Mouse (Mus musculus) thymus, adult 18-20 months (tissue): ENCODE measurements around the gene Wdr46.
"Not testable (repeated sequence)": the region's sequence is repeated elsewhere in the genome, so short reads cannot be mapped to it uniquely, and the experiment has no call there.

Experiments used
- DNase-seq, 2 experiments: peaks; one replicate each; pipeline ENCODE4 v3.0.0; 2022; ENCODE audit warnings: mixed read lengths in 2 of 2

Wdr46 gene

DNA sequence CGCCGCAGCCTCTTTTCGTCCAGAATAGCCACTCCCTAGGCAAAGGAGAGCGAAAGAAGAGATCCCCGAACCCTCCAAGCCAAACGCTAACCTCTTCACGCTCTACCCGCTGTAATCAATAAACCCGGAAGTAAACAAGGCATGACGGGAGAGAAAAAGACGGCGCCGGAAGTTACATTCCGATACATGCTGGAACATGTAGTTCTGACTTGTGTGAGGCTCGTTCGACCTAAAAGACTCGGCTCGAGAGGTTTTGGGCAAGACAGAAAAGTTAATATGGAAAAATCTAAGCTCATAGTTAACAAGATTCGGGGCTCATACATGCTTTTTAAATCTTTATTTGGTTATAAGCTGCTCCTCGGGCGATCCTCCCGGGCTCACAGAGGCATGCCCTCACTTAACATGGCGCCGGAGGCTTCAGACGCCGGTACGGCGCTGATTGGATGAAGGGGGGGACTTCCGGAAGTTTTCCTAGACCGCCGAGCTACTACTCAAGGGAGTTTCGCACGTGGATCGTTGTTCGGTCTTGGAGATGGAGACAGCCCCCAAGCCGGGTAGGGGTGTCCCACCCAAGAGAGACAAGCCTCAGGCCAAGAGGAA is at the start of gene Wdr46, which contains the start of gene Pfdn6:
TSS of gene Wdr46 (plus strand) at position 455 of the 600 bp plus-strand sequence.
TSS of gene Pfdn6 (minus strand) at position 138 of the 600 bp plus-strand sequence.
- DNase-seq = peak in 1 of 2 experiments; percentile 81

DNA sequence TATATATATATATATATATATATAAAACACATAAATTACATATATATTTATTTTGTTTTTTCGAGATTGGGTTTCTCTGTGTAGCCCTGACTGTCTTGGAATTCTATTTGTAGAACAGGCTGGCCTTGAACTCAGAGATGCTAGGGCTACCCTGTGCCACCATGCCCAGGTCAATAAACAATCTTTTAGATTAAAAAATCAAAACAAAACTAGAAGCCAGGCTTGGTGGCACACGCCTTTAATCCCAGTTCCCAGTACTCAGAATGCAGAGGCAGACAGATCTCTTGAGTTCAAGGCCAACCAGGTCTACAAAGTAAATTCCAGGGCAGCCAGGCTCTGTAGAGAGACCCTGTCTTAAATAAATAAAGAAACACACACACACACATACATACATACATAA is 49.1 kb upstream of the Wdr46 start:
- no peak for DNase-seq

GRCm38 (mm10) chr17:33891892-33892291 is 48.6 kb upstream of the Wdr46 start:
- DNase-seq = not testable (repeated sequence)

GRCm38 (mm10) chr17:33892429-33892828 is 48.0 kb upstream of the Wdr46 start:
- DNase-seq = no peak

DNA sequence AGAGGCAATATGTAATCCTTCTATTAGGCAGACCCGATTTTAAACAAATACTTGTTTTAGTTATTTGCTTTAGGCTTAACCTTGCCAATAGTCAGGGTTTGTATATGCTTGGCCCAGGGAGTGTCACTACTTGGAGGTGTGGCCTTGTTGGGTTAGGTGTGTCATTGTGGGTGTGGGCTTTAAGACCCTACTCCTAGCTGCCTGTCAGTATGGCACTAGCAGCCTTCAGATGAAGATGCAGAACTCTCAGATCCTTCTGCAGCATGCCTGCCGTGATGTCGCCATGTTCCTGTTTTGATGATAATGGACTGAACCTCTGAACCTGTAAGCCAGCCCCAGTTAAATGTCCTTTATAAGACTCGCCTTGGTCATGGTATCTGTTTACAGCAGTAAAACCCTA is 47.4 kb upstream of the Wdr46 start:
- DNase-seq = not testable (repeated sequence)

DNA sequence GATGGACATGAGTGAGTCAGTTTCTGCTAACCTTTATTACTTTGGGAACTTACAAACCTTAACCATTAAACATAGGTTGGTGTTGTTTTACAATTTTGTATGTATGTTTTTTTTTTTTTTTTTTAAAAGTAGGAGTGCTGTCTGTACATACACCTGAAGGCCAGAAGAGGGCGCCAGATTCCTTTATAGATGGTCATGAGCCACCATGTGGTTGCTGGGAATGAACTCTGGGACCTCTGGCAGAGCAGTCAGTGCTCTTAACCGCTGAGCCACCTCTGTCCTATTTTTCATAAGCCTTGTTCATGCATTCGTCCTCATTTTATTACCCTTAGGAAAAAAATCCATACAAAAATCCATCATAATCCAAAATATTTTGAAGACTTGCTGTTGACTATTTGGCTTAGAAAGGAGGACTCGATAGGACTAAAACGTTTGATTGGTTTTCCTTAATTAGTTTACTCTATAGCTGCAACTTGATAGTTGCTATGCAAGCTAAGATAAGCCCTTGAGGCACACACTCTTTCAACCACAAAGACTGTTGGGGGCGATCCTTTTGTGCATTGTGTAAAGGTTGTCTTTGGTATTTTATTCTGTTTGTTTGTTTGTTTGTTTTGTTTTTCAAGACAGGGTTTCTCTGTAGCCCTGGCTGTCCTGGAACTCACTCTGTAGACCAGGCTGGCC is 43.2 kb upstream of the Wdr46 start:
- no peak for DNase-seq

DNA sequence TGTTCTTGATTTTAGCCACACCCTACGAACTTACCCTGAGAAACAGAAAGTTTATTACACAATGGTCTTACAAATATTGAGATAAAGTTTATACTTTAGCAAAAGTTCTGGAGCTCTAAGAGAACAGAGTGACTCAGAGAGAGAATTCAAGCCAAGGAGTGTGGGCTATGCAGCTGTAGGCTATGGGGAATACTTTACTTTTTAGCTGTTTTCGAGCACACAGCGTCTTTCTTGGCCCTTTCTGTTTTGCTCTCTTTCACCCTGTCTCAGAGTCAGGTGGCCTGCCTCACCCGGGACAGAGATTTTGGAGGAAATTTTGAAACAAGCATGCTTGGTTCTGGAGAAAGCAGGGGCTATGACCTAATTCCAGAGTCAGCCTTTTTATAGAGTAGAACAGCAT is 42.3 kb upstream of the Wdr46 start:
- DNase-seq = not testable (repeated sequence)

- no peak for DNase-seq
Observed at GRCm38 (mm10) chr17:33899642-33900041, 40.8 kb upstream of the Wdr46 start.

- no peak for DNase-seq
Observed at GRCm38 (mm10) chr17:33900281-33900988, 40.0 kb upstream of the Wdr46 start.

DNA sequence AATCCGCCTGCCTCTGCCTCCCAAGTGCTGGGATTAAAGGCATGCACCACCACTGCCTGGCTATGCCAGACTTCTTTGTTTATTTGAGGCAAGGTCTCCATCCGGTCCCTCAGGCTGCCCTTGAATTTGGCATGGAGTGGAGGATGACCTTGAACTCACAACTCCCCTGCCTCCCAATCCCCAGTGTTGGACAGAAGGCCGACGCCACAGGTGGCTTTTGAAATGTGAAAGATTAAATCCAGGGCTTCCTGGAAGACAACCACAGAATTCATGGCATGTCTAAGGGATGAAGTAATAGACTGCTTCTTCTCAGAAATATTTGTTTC is 39.5 kb upstream of the Wdr46 start:
- no peak for DNase-seq

- DNase-seq = no peak
Observed at GRCm38 (mm10) chr17:33901653-33902052, 38.8 kb upstream of the Wdr46 start.

GRCm38 (mm10) chr17:33902079-33902478 is 38.4 kb upstream of the Wdr46 start:
- no peak for DNase-seq

DNA sequence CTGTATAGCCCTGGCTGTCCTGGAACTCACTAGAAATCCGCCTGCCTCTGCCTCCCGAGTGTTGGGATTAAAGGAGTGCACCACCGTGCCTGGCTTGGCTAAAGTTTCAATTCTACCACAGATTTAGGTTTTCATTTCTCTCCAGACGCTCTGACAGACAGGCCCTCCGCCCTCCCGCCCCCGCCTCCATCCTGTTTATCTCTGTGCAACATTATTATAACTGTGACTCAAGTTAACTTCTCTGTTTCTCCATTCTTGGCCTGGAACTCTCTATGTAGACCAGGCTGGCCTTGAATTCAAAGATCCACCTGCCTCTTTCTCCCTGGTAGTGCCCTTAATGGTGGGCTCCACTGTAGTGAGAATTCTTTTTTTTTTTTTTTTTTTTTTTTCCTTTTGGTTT is 38.0 kb upstream of the Wdr46 start:
- no peak for DNase-seq

GRCm38 (mm10) chr17:33903911-33904651 is 36.4 kb upstream of the Wdr46 start:
- DNase-seq = not testable (repeated sequence)

DNA sequence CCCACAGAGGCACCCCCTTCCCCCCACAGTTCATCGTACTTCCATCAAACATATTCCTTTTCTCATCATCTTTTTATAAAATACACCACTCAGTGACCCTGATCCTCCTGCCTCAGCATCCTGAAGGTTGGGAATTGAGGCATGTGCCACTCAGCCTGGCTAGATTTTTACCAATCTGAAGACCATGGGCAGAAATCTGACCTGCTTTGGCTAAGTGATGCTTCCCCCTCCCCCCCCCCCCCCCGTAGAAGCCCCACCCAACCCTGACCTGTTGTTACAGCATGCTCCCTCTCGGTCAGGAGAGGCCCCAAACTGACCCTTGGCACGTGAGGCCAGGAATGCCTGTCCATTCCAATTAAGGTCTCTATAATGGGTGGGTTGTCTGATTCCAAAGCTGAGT is 35.6 kb upstream of the Wdr46 start, which contains the start of gene Platr17:
TSS of gene Platr17 (plus strand) at position 301 of the 400 bp plus-strand sequence.
- not testable (repeated sequence) for DNase-seq

DNA sequence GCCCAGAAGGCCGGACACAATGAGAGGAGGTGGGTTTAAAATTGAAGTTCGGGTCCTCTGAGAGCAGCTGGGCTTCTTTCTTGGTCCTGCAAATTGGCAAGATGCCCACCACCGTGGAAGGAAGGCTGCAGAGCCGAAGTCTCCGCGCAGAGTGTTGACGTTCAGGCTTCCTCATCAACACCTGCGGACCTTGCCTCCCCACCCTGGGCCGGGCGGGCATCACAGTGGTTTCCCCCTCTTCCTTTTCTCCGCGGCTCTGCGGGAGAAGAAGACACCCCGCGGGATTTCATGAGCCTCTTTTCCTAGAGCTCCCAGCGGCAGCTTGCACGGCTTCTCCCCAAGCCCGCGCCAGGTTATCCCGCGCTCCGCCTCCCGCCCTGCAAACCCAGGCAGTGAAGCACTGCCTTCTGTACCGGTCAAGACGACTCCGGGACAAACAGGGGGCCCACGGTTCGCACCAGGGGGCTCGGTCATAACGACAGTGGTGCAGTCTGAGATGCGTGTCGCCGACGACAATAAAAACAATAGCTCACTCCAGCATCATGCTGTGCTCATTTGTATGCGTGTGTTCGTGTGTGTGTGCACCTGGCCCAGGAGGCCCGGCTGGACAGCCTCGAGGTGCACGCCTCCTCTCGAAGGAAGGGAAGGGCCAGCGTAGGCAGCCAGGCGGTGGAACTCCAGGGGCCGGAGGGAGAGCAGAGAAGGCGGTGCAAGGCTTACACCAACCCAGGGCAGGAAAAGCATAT is 32.0 kb upstream of the Wdr46 start:
- DNase-seq = peak in 1 of 2 experiments; percentile 49

GRCm38 (mm10) chr17:33909077-33909868 is 31.2 kb upstream of the Wdr46 start, which contains the start of gene Daxx:
Gene Daxx (plus strand): TSS chr17:33909414.
- peak; percentile 98 for DNase-seq

GRCm38 (mm10) chr17:33909869-33910250 is 30.6 kb upstream of the Wdr46 start:
- DNase-seq = peak in 1 of 2 experiments; percentile 55

- no peak for DNase-seq
Observed at GRCm38 (mm10) chr17:33910346-33911051, 30.0 kb upstream of the Wdr46 start.

- no peak for DNase-seq
Observed at GRCm38 (mm10) chr17:33911052-33911812, 29.2 kb upstream of the Wdr46 start.
